Mouse (Mus musculus): ENCODE measurements at regions not wholly inside any gene's neighbourhood (a gene's known extent, or its start where the extent isn't known, plus 50 kb on each side); places are given as distances from the start of the nearest gene placed in this dataset.

- DNase-seq, result no peak
These were observed 219.4 kb upstream of the Mdfic start for GRCm38 (mm10) chr6:15501063-15501462.

GRCm38 (mm10) chr6:15509314-15509713 lies 211.1 kb upstream of the Mdfic start:
- no peak for DNase-seq

- DNase-seq, result no peak
These were observed 183.2 kb upstream of the Mdfic start for GRCm38 (mm10) chr6:15537279-15537678.

- no peak for DNase-seq
These were observed 178.5 kb upstream of the Mdfic start for GRCm38 (mm10) chr6:15541969-15542368.

GRCm38 (mm10) chr6:15543516-15544080 lies 176.9 kb upstream of the Mdfic start:
- DNase-seq, result no peak

- DNase-seq, result no peak
These were observed 171.6 kb upstream of the Mdfic start for GRCm38 (mm10) chr6:15548833-15549232.

- peak; percentile 11 for DNase-seq
These were observed 127.7 kb upstream of the Mdfic start for GRCm38 (mm10) chr6:15592780-15593179.

GRCm38 (mm10) chr6:15597226-15597983 lies 123.1 kb upstream of the Mdfic start:
- no peak for DNase-seq

GRCm38 (mm10) chr6:15610208-15610607 lies 110.3 kb upstream of the Mdfic start:
- DNase-seq, result no peak

- no peak for DNase-seq
These were observed 94.4 kb upstream of the Mdfic start for GRCm38 (mm10) chr6:15625910-15626564.

GRCm38 (mm10) chr6:15638548-15638947 lies 81.9 kb upstream of the Mdfic start:
- no peak for DNase-seq

- no peak for DNase-seq
These were observed 81.1 kb upstream of the Mdfic start for GRCm38 (mm10) chr6:15639378-15639777.

- no peak for DNase-seq
These were observed 80.5 kb upstream of the Mdfic start for GRCm38 (mm10) chr6:15639809-15640479.

GRCm38 (mm10) chr6:15644311-15644710 lies 76.2 kb upstream of the Mdfic start:
- no peak for DNase-seq

- no peak for DNase-seq
These were observed 73.0 kb upstream of the Mdfic start for GRCm38 (mm10) chr6:15647499-15647898.

Data from thymus, postnatal 4 days (tissue).